ENCODE assay signal across 23 mouse cellular contexts in the genomic region with DNA sequence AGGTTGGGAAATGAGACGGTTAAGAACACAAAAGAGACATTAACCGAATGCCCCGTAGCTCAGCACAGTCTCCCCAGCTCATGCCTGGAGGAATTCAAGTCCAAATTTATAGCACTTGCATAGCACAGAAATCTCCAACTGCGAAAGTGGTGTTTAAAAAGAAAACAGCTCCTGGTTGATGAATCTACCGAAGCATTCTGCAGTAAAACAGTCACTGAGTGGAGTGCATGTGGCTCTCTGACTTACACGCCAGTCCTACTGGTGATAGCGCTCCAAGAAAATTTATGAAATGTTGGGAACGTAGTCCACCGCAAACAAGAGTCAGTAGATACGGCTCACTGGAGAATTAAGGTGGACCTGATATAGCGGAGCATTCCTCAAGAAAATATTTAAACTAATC. TPM values are rescaled to one million over a fixed set of nuclear protein-coding genes. Genes with fewer than 3 reads are reported as not detected.
A peak's percentile ranks its signal among the peaks of the same experiment; 100 is the strongest.
DNase-seq lines count a peak whose midpoint lies in the region; ATAC-seq lines count a peak whose summit lies in the region.
"Had no signal": no experiment of that assay in that cellular context is flagged by ENCODE, and none has a peak within 500 bp of the region (broad histone marks: within the 10 kb centered on the region; RNA-seq: fewer than 3 reads in every experiment).

No protein-coding gene starts in this region.

- 0 out of 2 replicates have a peak overlapping the region, but pooled peaks have one; percentile 10 for H3K27ac ChIP-seq in kidney, embryonic 15.5 days
- H3K27ac ChIP-seq: heart, embryonic 15.5 days; hindbrain, embryonic 14.5 days; hindbrain, postnatal 0 days had no signal

- H3K4me3 ChIP-seq in kidney, embryonic 15.5 days (replicated peaks), result no peak overlapping the region
- H3K4me3 ChIP-seq: heart, embryonic 12.5 days; heart, embryonic 15.5 days had no signal

- peaks cover 28% of the 10 kb centered on the region for H3K4me1 ChIP-seq in kidney, embryonic 15.5 days
- H3K4me1 ChIP-seq: heart, embryonic 15.5 days had no signal

- no peaks in the 10 kb centered on the region for H3K27me3 ChIP-seq in kidney, embryonic 15.5 days
- H3K27me3 ChIP-seq: heart, embryonic 12.5 days; heart, embryonic 15.5 days had no signal

- H3K36me3 ChIP-seq in kidney, embryonic 15.5 days, result no peaks in the 10 kb centered on the region
- H3K36me3 ChIP-seq: G1E; heart, embryonic 12.5 days; heart, embryonic 15.5 days had no signal

- 24% methylated on average over 11 of the region's 11 CpGs for WGBS in kidney, embryonic 15.5 days

- ATAC-seq in kidney, embryonic 15.5 days (replicated peaks; ENCODE audit: low FRiP score), result no peak; the same call in 1 of the 2 replicates
- ATAC-seq: activated CD4-positive, CD25-positive, alpha-beta regulatory T cell, adult 4 months; forebrain, embryonic 14.5 days; forebrain, postnatal 0 days; hindbrain, postnatal 0 days; inflammation-experienced regulatory T-cells, adult 6 months had no signal

- DNase-seq in kidney, postnatal 36 days, result no peak
- DNase-seq in NIH3T3 (ENCODE audit: low read depth), result peak; percentile 36
- peak; percentile 16 for DNase-seq in brain, adult 2 months (ENCODE audit: low read depth, low spot score)
- peak; percentile 56 for DNase-seq in mesoderm, embryonic 11.5 days (ENCODE audit: low read depth, low spot score)
- no peak for DNase-seq in cerebellum, adult 9-11 months
- DNase-seq in natural killer cell, adult 2 months (ENCODE audit: low spot score in 2 of 2), result no peak
- DNase-seq: adrenal gland, postnatal 10 days; adrenal gland, postnatal 36 days; B cell, adult 2 months; cerebellum, adult 11-12 months; cerebellum, adult 8-10 months; cerebellum, postnatal 14 days; forebrain, postnatal 0 days; gastrocnemius, postnatal 25 days had no signal

- no peak overlapping the region for H3K9ac ChIP-seq in kidney, embryonic 15.5 days
- H3K9ac ChIP-seq: forebrain, postnatal 0 days; heart, embryonic 12.5 days; heart, embryonic 15.5 days; hindbrain, embryonic 14.5 days had no signal

- H3K9me3 ChIP-seq in kidney, embryonic 15.5 days (replicated peaks), result no peaks in the 10 kb centered on the region
- H3K9me3 ChIP-seq: heart, embryonic 12.5 days; heart, embryonic 15.5 days had no signal

- H3K4me2 ChIP-seq in kidney, embryonic 15.5 days, result 0 out of 2 replicates have a peak overlapping the region, but pooled peaks have one; percentile 7
- H3K4me2 ChIP-seq: heart, embryonic 12.5 days; heart, embryonic 15.5 days; hindbrain, embryonic 14.5 days had no signal

RNA-seq across cellular contexts. Expression of a gene that starts 35.7 kb away (rescaled TPM):
- polyA plus RNA-seq in kidney, embryonic 15.5 days (2015; fragmentation: Nextera tagmentation; extraction: Ambion mirVana), result 13.6 and 14.9 TPM in 2 replicates
- polyA plus RNA-seq: activated CD4-positive, CD25-positive, alpha-beta regulatory T cell, adult 4 months; G1E; inflammation-experienced regulatory T-cells, adult 6 months had no signal

Comparison
In these comparisons a context has a peak if more than half of its experiments do, and no peak if none do; other contexts are left out.
1. DNase-seq: peak in NIH3T3 (single experiment), brain, adult 2 months (single experiment) and mesoderm, embryonic 11.5 days (single experiment); none in kidney, postnatal 36 days (0 of 2), cerebellum, adult 9-11 months (single experiment) and natural killer cell, adult 2 months (0 of 2).